In genomic region chr5:35505016-35505415, GRCm38 (mm10) we compare ENCODE assay signal across 26 mouse cellular contexts. TPM values are rescaled to one million over a fixed set of nuclear protein-coding genes. Genes with fewer than 3 reads are reported as not detected.
DNase-seq lines count a peak whose midpoint lies in the region; ATAC-seq lines count a peak whose summit lies in the region.
"Had no signal": no experiment of that assay in that cellular context is flagged by ENCODE, and none has a peak within 500 bp of the region (broad histone marks: within the 10 kb centered on the region; RNA-seq: fewer than 3 reads in every experiment).

No protein-coding gene starts in this region.

- 54% methylated on average over 7 of the region's 7 CpGs for WGBS in embryonic facial prominence, embryonic 11.5 days

- H3K27me3 ChIP-seq in embryonic facial prominence, embryonic 11.5 days (ENCODE audit: control insufficient read depth, insufficient read depth, low read length) = no peaks in the 10 kb centered on the region

- no peaks in the 10 kb centered on the region for H3K36me3 ChIP-seq in embryonic facial prominence, embryonic 11.5 days (replicated peaks; ENCODE audit: control insufficient read depth, insufficient read depth, low read depth, low read length)
- H3K36me3 ChIP-seq: forebrain, embryonic 10.5 days; hindbrain, embryonic 13.5 days; intestine, embryonic 15.5 days had no signal

- H3K27ac ChIP-seq in embryonic facial prominence, embryonic 11.5 days (replicated peaks; ENCODE audit: low read depth, low read length) = no peak overlapping the region
- H3K27ac ChIP-seq: forebrain, embryonic 10.5 days; forebrain, embryonic 13.5 days; hindbrain, embryonic 13.5 days; intestine, embryonic 15.5 days had no signal

- peak; percentile 21 for DNase-seq in adrenal gland, adult 2 months
- no peak for DNase-seq in adrenal gland, postnatal 25 days
- peak; percentile 35 for DNase-seq in adrenal gland, postnatal 10 days
- no peak for DNase-seq in embryonic facial prominence, embryonic 11.5 days (ENCODE audit: low spot score)
- DNase-seq in retina, postnatal 1 day = peak; percentile 72
- no peak for DNase-seq in liver
- no peak for DNase-seq in cerebellum, adult 18-20 months
- DNase-seq: B cell, adult 2 months; cerebellum, adult 11 months; cerebellum, adult 8-10 months; cerebellum, postnatal 10 days; gastrocnemius, postnatal 14 days; heart, adult 11 months; kidney, adult 11 months; kidney, adult 8-10 months had no signal

- H3K4me3 ChIP-seq in embryonic facial prominence, embryonic 11.5 days (ENCODE audit: low read depth, low read length) = no peak overlapping the region
- H3K4me3 ChIP-seq: forebrain, embryonic 10.5 days; forebrain, embryonic 13.5 days; hindbrain, embryonic 13.5 days; intestine, embryonic 15.5 days had no signal

- ATAC-seq in embryonic facial prominence, embryonic 11.5 days (replicated peaks; ENCODE audit: insufficient number of reproducible peaks, low FRiP score, low TSS enrichment, low read depth) = 0 out of 2 replicates have a peak, but pooled peaks have one; percentile 18
- no peak for ATAC-seq in cerebellum, adult (ENCODE audit: insufficient number of reproducible peaks, low FRiP score, low TSS enrichment)
- ATAC-seq: forebrain, embryonic 13.5 days; forebrain, embryonic 16.5 days; hindbrain, embryonic 16.5 days had no signal

- H3K9ac ChIP-seq in embryonic facial prominence, embryonic 11.5 days (replicated peaks; ENCODE audit: low read length) = no peak overlapping the region
- H3K9ac ChIP-seq: forebrain, embryonic 13.5 days; hindbrain, embryonic 13.5 days; intestine, embryonic 15.5 days had no signal

- H3K4me2 ChIP-seq in embryonic facial prominence, embryonic 11.5 days (ENCODE audit: low read depth, low read length) = no peak overlapping the region
- H3K4me2 ChIP-seq: forebrain, embryonic 13.5 days; heart, embryonic 11.5 days; hindbrain, embryonic 13.5 days; intestine, embryonic 15.5 days had no signal

- no peaks in the 10 kb centered on the region for H3K4me1 ChIP-seq in embryonic facial prominence, embryonic 11.5 days (ENCODE audit: control insufficient read depth, insufficient read depth, low read length)
- H3K4me1 ChIP-seq: forebrain, embryonic 10.5 days; forebrain, embryonic 13.5 days; hindbrain, embryonic 13.5 days; intestine, embryonic 15.5 days had no signal

- no peaks in the 10 kb centered on the region for H3K9me3 ChIP-seq in embryonic facial prominence, embryonic 11.5 days (replicated peaks; ENCODE audit: control insufficient read depth, low read length)
- H3K9me3 ChIP-seq: forebrain, embryonic 10.5 days; forebrain, embryonic 13.5 days; G1E; hindbrain, embryonic 13.5 days; intestine, embryonic 15.5 days had no signal

RNA-seq across cellular contexts. Expression of gene Cpz, which starts 20.5 kb away (rescaled TPM):
- under 1 TPM; 0.45 to 0.72 TPM for total RNA-seq in adrenal gland, adult 2 months (2021)
- 5.5 and 5.7 TPM in 2 replicates for polyA plus RNA-seq in adrenal gland, adult 2 months (2012; rRNA removed)
- 0.76 and 0.81 TPM in 2 replicates for total RNA-seq in adrenal gland, postnatal 25 days (2021)
- 1 to 10 TPM; 7.8 to 8.3 TPM for total RNA-seq in adrenal gland, postnatal 10 days (2021)
- 3.6 and 6.0 TPM in 2 replicates for polyA plus RNA-seq in embryonic facial prominence, embryonic 11.5 days (2014; fragmentation: Nextera tagmentation; extraction: Ambion mirVana)
- total RNA-seq: CH12.LX; hematopoietic stem cell, adult 5-6 weeks had no signal

Comparison
In these comparisons a context has a peak if more than half of its experiments do, and no peak if none do; other contexts are left out.
1. DNase-seq: peak in adrenal gland, adult 2 months (single experiment), adrenal gland, postnatal 10 days (single experiment) and retina, postnatal 1 day (single experiment); none in adrenal gland, postnatal 25 days (single experiment), embryonic facial prominence, embryonic 11.5 days (single experiment), liver (single experiment) and cerebellum, adult 18-20 months (0 of 2).